Mouse (Mus musculus) stomach, embryonic 16.5 days (tissue): ENCODE results near the gene Dmtf1. TPM values are rescaled to one million over a fixed set of nuclear protein-coding genes. Genes with fewer than 3 reads are reported as not detected.
A peak's percentile ranks its signal among the peaks of the same experiment; 100 is the strongest.

Experiments
- ATAC-seq: fragments of 200-750 bp; cut with Nextera tagmentation; 2 replicates; pipeline ENCODE4 v1.8.0; 2017; ENCODE audit warnings: moderate number of reproducible peaks, moderate TSS enrichment; ENCODE audit not compliant: insufficient read depth, low FRiP score
- H3K27ac ChIP-seq: fragments of 300-500 bp; sonication (generic); 2 replicates; pipeline ENCODE4 v1.5.1; 2014; ENCODE audit warnings: low read length
- H3K27me3 ChIP-seq: fragments of 300-500 bp; sonication (generic); 2 replicates; pipeline ENCODE4 v1.6.1; 2014; ENCODE audit warnings: low read length, control low read depth, mixed read lengths; ENCODE audit not compliant: control insufficient read depth, insufficient read depth
- H3K36me3 ChIP-seq: fragments of 300-500 bp; sonication (generic); 2 replicates; pipeline ENCODE4 v1.6.1; 2014; ENCODE audit warnings: low read length; ENCODE audit not compliant: control insufficient read depth, insufficient read depth
- H3K4me1 ChIP-seq: fragments of 300-500 bp; sonication (generic); 2 replicates; pipeline ENCODE4 v1.6.1; 2014; ENCODE audit warnings: low read length, control low read depth, mixed read lengths; ENCODE audit not compliant: control insufficient read depth, insufficient read depth
- H3K4me2 ChIP-seq: fragments of 300-500 bp; sonication (generic); 2 replicates; pipeline ENCODE4 v1.6.1; 2014; ENCODE audit warnings: low read depth, low read length, mixed read lengths
- H3K4me3 ChIP-seq: fragments of 300-500 bp; sonication (generic); replicated peaks from 2 replicates; pipeline ENCODE4 v1.5.1; 2014; ENCODE audit warnings: mild to moderate bottlenecking, low read length
- H3K9ac ChIP-seq: fragments of 300-500 bp; sonication (generic); 2 replicates; pipeline ENCODE4 v1.6.1; 2014; ENCODE audit warnings: low read length
- H3K9me3 ChIP-seq: fragments of 300-500 bp; sonication (generic); replicated peaks from 2 replicates; pipeline ENCODE4 v1.6.1; 2016; ENCODE audit warnings: low read length, control low read depth; ENCODE audit not compliant: control insufficient read depth
- WGBS: fragments of 180-500 bp; shearing (Covaris S2); extraction: QIAGEN DNeasy Blood & Tissue Kit; methylation state at CpG from one replicate; pipeline ENCODE4 v1.1.7; 2014; 5-methylcytosine and 5-hydroxymethylcytosine counted together
- polyA plus RNA-seq: library from polyadenylated mRNA; unstranded; fragments of >200 nt; fragmentation: Nextera tagmentation; extraction: Ambion mirVana; gene quantifications from 2 replicates; pipeline ENCODE4 v1.2.1, GENCODE M21; 2015

The Dmtf1 gene
- polyA plus RNA-seq, 1 experiment from 2014 or later = 41.7 TPM

GRCm38 (mm10) chr5:9100849-9101801 is 60.5 kb downstream of the Dmtf1 start:
- H3K27ac ChIP-seq = no peak overlapping the region; the same call in 1 of the 2 replicates

GRCm38 (mm10) chr5:9100207-9100848 is 61.2 kb downstream of the Dmtf1 start, which contains the start of gene Tmem243:
Gene Tmem243, plus strand, starts transcription at chr5:9100668.
- peak; percentile 94 for ATAC-seq
- Histone ChIP-seq H3K4me3 (peak within 1 kb of the TSS; percentile 87), H3K27ac (no peak within 1 kb of the TSS; the same call in 1 of the 2 replicates), H3K9me3 (no peaks in the 10 kb centered on the region), H3K4me2 (peak within 1 kb of the TSS; percentile 93), H3K27me3 (no peaks in the 10 kb centered on the region), H3K4me1 (0 out of 2 replicates have a peak, but pooled peaks cover 3% of the 10 kb centered on the region), H3K36me3 (no peaks in the 10 kb centered on the region), H3K9ac (peak within 1 kb of the TSS; percentile 86)
- under 1% methylated on average over 59 of the region's 59 CpGs for WGBS

More at GRCm38 (mm10) chr5:9100849-9101801, 60.5 kb downstream of the Dmtf1 start:
- no peaks in the 10 kb centered on the region for H3K27me3 ChIP-seq
- WGBS = under 1% methylated on average over 82 of the region's 83 CpGs
- peak; percentile 79 for ATAC-seq
- 0 out of 2 replicates have a peak, but pooled peaks cover 3% of the 10 kb centered on the region for H3K4me1 ChIP-seq
- H3K36me3 ChIP-seq = no peaks in the 10 kb centered on the region
- H3K9me3 ChIP-seq = no peaks in the 10 kb centered on the region
- H3K4me3 ChIP-seq = peak overlapping the region; percentile 87
- peak overlapping the region; percentile 93 for H3K4me2 ChIP-seq
- peak overlapping the region; percentile 86 for H3K9ac ChIP-seq

GRCm38 (mm10) chr5:9093490-9093889 is 68.1 kb downstream of the Dmtf1 start:
- H3K4me2 ChIP-seq = no peak overlapping the region
- WGBS = 77% methylated on average over 4 of the region's 4 CpGs
- H3K9me3 ChIP-seq = no peaks in the 10 kb centered on the region
- H3K9ac ChIP-seq = no peak overlapping the region
- H3K4me3 ChIP-seq = no peak overlapping the region
- no peaks in the 10 kb centered on the region for H3K4me1 ChIP-seq
- H3K36me3 ChIP-seq = no peaks in the 10 kb centered on the region
- H3K27ac ChIP-seq = no peak overlapping the region
- ATAC-seq = no peak
- H3K27me3 ChIP-seq = no peaks in the 10 kb centered on the region

GRCm38 (mm10) chr5:9092716-9093115 is 68.9 kb downstream of the Dmtf1 start:
- no peaks in the 10 kb centered on the region for H3K9me3 ChIP-seq
- no peak overlapping the region for H3K4me3 ChIP-seq
- no peaks in the 10 kb centered on the region for H3K4me1 ChIP-seq
- H3K27me3 ChIP-seq = no peaks in the 10 kb centered on the region
- no peak overlapping the region for H3K9ac ChIP-seq
- H3K4me2 ChIP-seq = no peak overlapping the region
- no peak for ATAC-seq
- no peak overlapping the region for H3K27ac ChIP-seq
- 35% methylated on average over 1 of the region's 1 CpGs for WGBS
- H3K36me3 ChIP-seq = no peaks in the 10 kb centered on the region

GRCm38 (mm10) chr5:9090493-9091106 is 71.0 kb downstream of the Dmtf1 start:
- no peak overlapping the region for H3K9ac ChIP-seq
- H3K4me2 ChIP-seq = no peak overlapping the region
- H3K9me3 ChIP-seq = no peaks in the 10 kb centered on the region
- no peaks in the 10 kb centered on the region for H3K36me3 ChIP-seq
- H3K4me3 ChIP-seq = no peak overlapping the region
- ATAC-seq = no peak
- no peaks in the 10 kb centered on the region for H3K4me1 ChIP-seq
- H3K27me3 ChIP-seq = no peaks in the 10 kb centered on the region
- H3K27ac ChIP-seq = no peak overlapping the region
- 72% methylated on average over 6 of the region's 6 CpGs for WGBS

- Histone ChIP-seq H3K4me3 (no peak overlapping the region), H3K27me3 (no peaks in the 10 kb centered on the region), H3K4me1 (no peaks in the 10 kb centered on the region), H3K27ac (no peak overlapping the region), H3K9me3 (no peaks in the 10 kb centered on the region), H3K4me2 (no peak overlapping the region), H3K36me3 (no peaks in the 10 kb centered on the region), H3K9ac (no peak overlapping the region)
- WGBS = 74% methylated on average over 3 of the region's 3 CpGs
- ATAC-seq = peak; percentile 13; the same call in 1 of the 2 replicates
These were observed 74.5 kb downstream of the Dmtf1 start for GRCm38 (mm10) chr5:9086924-9087719.

GRCm38 (mm10) chr5:9079773-9080501 is 81.6 kb downstream of the Dmtf1 start:
- no peak for ATAC-seq
- Histone ChIP-seq H3K4me1 (no peaks in the 10 kb centered on the region), H3K9me3 (no peaks in the 10 kb centered on the region), H3K27ac (no peak overlapping the region), H3K36me3 (no peaks in the 10 kb centered on the region), H3K4me3 (no peak overlapping the region), H3K27me3 (no peaks in the 10 kb centered on the region), H3K4me2 (no peak overlapping the region), H3K9ac (no peak overlapping the region)

GRCm38 (mm10) chr5:9073177-9073854 is 88.3 kb downstream of the Dmtf1 start:
- no peaks in the 10 kb centered on the region for H3K36me3 ChIP-seq
- 54% methylated on average over 5 of the region's 5 CpGs for WGBS
- no peaks in the 10 kb centered on the region for H3K9me3 ChIP-seq
- H3K9ac ChIP-seq = no peak overlapping the region
- H3K27me3 ChIP-seq = no peaks in the 10 kb centered on the region
- H3K4me1 ChIP-seq = peaks cover 7% of the 10 kb centered on the region
- no peak overlapping the region for H3K27ac ChIP-seq
- ATAC-seq = no peak
- H3K4me2 ChIP-seq = no peak overlapping the region
- no peak overlapping the region for H3K4me3 ChIP-seq
